Comparison of ENCODE assay signal across 8 mouse cellular contexts in the genomic region with DNA sequence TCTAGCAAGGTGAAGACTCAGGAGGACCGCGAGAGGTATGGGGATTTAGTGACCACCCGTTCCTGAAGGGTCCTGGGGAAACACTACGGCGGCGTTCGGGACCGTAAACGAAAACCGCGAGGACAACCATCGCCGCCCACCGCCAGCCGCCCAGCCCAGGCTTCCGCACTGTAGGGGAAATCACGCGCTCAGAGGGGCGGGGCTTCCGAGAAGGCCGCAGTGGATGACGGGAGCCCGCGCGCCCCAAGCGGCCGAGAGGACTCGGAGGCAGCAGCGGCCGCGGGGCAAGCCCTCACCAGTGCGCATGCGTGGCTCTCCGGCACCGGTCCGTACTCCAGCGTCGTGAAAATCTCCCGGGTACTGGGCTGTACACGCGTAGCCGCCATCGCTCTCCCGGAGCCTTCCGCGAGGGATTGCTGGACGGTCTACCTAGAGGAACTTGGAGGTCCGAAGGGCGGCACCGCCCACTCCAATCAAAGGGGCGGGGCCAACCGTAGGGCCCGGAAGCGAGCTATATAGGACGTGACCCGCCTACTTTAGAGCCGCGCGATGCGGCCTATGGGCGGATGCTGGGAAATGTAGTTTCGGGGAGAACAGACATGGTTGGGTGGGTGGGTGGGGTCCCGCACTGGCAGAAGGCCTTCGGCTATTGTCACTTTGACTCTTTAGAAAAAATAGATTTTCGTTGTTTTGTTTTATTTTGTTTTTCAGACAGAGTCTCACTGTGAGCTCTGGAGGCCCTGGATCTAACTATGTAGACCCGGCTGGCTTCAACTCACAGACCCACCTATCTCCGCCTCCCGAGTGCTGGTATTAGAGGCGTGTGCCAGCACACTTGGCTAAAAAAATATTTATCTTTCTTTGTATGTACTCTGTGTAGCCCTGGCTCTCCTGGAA. TPM values are rescaled to one million over a fixed set of nuclear protein-coding genes. Genes with fewer than 3 reads are reported as not detected.
DNase-seq lines count a peak whose midpoint lies in the region; ATAC-seq lines count a peak whose summit lies in the region.

A gene (plus strand): TSS at position 208 of the 897 bp plus-strand sequence.
A gene (minus strand): TSS at position 489 of the 897 bp plus-strand sequence.

- H3K4me2 ChIP-seq in intestine, embryonic 14.5 days (ENCODE audit: low read length), result peak within 1 kb of the TSS; percentile 70

- intact Hi-C loops in left cerebral cortex, postnatal 14 days (cut with DNase I), result no loop called here

- H3K9ac ChIP-seq in intestine, embryonic 14.5 days (ENCODE audit: low read length), result peak within 1 kb of the TSS; percentile 90

- peaks cover 11% of the 10 kb centered on the region; the same call in 1 of the 2 replicates for H3K4me1 ChIP-seq in intestine, embryonic 14.5 days (replicated peaks; ENCODE audit: control insufficient read depth, insufficient read depth, low read length)

- H3K4me3 ChIP-seq in intestine, embryonic 14.5 days (ENCODE audit: low read depth, low read length), result peak within 1 kb of the TSS; percentile 75

- no peaks in the 10 kb centered on the region for H3K9me3 ChIP-seq in intestine, embryonic 14.5 days (ENCODE audit: control insufficient read depth, low read length)

- WGBS in intestine, embryonic 14.5 days, result 5% methylated on average over 64 of the region's 69 CpGs

- peak within 1 kb of the TSS; percentile 96 for H3K27ac ChIP-seq in intestine, embryonic 14.5 days (ENCODE audit: low read depth)

- H3K27me3 ChIP-seq in intestine, embryonic 14.5 days (replicated peaks; ENCODE audit: control insufficient read depth, insufficient read depth, low read length), result no peaks in the 10 kb centered on the region

- peaks cover 21% of the 10 kb centered on the region for H3K36me3 ChIP-seq in intestine, embryonic 14.5 days (ENCODE audit: control insufficient read depth, insufficient read depth, low read length)

- ATAC-seq in intestine, embryonic 14.5 days (replicated peaks; ENCODE audit: low FRiP score, low TSS enrichment, low read depth), result peak; percentile 95

- DNase-seq in adrenal gland, adult 18-20 months (ENCODE audit: low spot score in 2 of 2), result peak; percentile 95 to 96
- DNase-seq in embryo, embryonic 11 days, result peak; percentile 98
- peak; percentile 96 for DNase-seq in gastrocnemius, postnatal 25 days
- DNase-seq in intestine, embryonic 14.5 days (ENCODE audit: low spot score), result peak; percentile 98
- peak; percentile 97 to 98 for DNase-seq in left cerebral cortex, postnatal 14 days (ENCODE audit: low spot score in 2 of 2)
- DNase-seq in mesoderm, embryonic 11.5 days (ENCODE audit: low read depth, low spot score), result peak; percentile 95
- DNase-seq in right cerebral cortex, postnatal 36 days (ENCODE audit: low spot score in 2 of 2), result peak; percentile 95 to 96
- peak; percentile 97 for DNase-seq in yolk sac, embryonic 10.5 days (ENCODE audit: low spot score)

RNA-seq across cellular contexts. Expression of the first gene that starts in this region (rescaled TPM):
- total RNA-seq in adrenal gland, adult 18-20 months (2021), result 10 to 100 TPM; 57.3 to 58.6 TPM
- 10 to 100 TPM; 32.0 to 38.1 TPM for total RNA-seq in gastrocnemius, postnatal 25 days (2021)
- 108 and 113 TPM in 2 replicates for polyA plus RNA-seq in intestine, embryonic 14.5 days (2014; fragmentation: Nextera tagmentation; extraction: Ambion mirVana)
- 10 to 100 TPM; 46.9 to 48.4 TPM for total RNA-seq in left cerebral cortex, postnatal 14 days (2021)

RNA-seq across cellular contexts. Expression of the second gene that starts in this region (rescaled TPM):
- total RNA-seq in adrenal gland, adult 18-20 months (2021), result 10 to 100 TPM; 58.4 to 68.5 TPM
- 10 to 100 TPM; 15.6 to 15.9 TPM for total RNA-seq in gastrocnemius, postnatal 25 days (2021)
- 50.9 and 66.6 TPM in 2 replicates for polyA plus RNA-seq in intestine, embryonic 14.5 days (2014; fragmentation: Nextera tagmentation; extraction: Ambion mirVana)
- total RNA-seq in left cerebral cortex, postnatal 14 days (2021), result 10 to 100 TPM; 10.7 to 13.5 TPM

Comparison
In these comparisons a context has a peak if more than half of its experiments do, and no peak if none do; other contexts are left out.
1. Peak in every context shown above with its lines: DNase-seq, ATAC-seq, H3K4me3 ChIP-seq and H3K27ac ChIP-seq.